Mouse (Mus musculus) adrenal gland, postnatal 25 days (tissue): ENCODE results near the gene Sh3gl2. TPM values are rescaled to one million over a fixed set of nuclear protein-coding genes. Genes with fewer than 3 reads are reported as not detected.
A peak's percentile ranks its signal among the peaks of the same experiment; 100 is the strongest.

Source experiments
- DNase-seq: peaks from one replicate; pipeline ENCODE4 v3.0.0; 2021; ENCODE audit warnings: mixed read lengths
- long read RNA-seq: library from polyadenylated mRNA; stranded (forward); transcript quantifications from one replicate; pipeline ENCODE4 v2.0.0, GENCODE M21; 2021
- total RNA-seq: library from RNA; stranded (reverse); gene quantifications from 2 replicates; pipeline ENCODE4 v1.2.3, GENCODE M21; 2021

Sh3gl2 gene
- total RNA-seq = 21.6 and 32.2 TPM in 2 replicates
- long read RNA-seq, transcript Sh3gl2-201 (9 exons, 2,822 nt) = major isoform, 30 of 32 reads
- long read RNA-seq, partial matches to known transcripts = 0 of 32 reads
- long read RNA-seq, other reads (novel, unspliced or antisense) = 2 of 32 reads

GRCm38 (mm10) chr4:85205071-85205635 lies at the start of gene Sh3gl2:
TSS of gene Sh3gl2 (plus strand) at chr4:85205126.
- DNase-seq = peak; percentile 63

GRCm38 (mm10) chr4:85161156-85161555 lies 43.8 kb upstream of the Sh3gl2 start:
- no peak for DNase-seq

DNA sequence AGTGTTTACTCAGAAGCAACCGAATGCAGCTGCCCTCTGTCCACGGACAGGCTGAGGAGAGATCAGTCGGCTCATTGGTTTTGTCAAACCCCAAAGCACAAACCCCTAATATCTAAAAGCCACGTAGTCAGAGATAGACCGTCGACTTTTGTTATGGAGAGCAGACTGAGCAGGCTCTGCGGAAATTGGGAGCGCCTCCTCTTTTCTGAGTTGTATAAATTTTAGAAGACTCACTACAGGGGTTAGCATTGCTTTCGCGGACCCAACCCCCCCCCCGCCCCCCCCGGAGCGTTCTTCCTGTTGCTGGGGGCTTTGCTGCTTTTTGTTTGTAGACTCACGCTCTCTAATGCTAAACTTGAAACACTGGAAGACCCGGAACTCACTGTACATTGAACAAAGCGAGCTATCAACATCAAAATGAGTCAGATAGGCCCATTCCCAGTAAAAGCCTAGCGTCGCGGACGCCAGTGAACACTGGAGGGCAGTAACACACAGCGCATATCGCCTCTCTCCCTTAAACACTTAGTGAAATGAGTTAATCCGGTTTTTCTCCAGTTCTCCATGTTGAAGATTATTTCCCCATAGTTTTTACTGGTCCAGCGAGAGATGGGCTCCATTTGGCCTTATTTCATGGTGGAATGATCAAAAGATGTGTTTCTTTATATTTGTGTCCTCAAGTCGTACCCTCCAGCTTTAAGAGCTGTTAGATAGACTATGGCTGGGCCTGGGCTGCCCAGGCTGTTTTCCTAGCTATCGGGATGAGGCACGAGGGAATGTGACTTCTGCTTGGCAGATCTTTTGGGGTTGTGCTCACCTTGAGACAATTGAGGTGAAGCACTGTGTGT lies 42.2 kb upstream of the Sh3gl2 start:
- peak; percentile 64 for DNase-seq

GRCm38 (mm10) chr4:85163313-85163615 lies 41.7 kb upstream of the Sh3gl2 start:
- no peak for DNase-seq

GRCm38 (mm10) chr4:85168001-85168400 lies 36.9 kb upstream of the Sh3gl2 start:
- DNase-seq = no peak

GRCm38 (mm10) chr4:85175466-85175865 lies 29.5 kb upstream of the Sh3gl2 start:
- no peak for DNase-seq

GRCm38 (mm10) chr4:85178394-85179051 lies 26.4 kb upstream of the Sh3gl2 start:
- no peak for DNase-seq

GRCm38 (mm10) chr4:85186011-85186410 lies 18.9 kb upstream of the Sh3gl2 start:
- DNase-seq = no peak

DNA sequence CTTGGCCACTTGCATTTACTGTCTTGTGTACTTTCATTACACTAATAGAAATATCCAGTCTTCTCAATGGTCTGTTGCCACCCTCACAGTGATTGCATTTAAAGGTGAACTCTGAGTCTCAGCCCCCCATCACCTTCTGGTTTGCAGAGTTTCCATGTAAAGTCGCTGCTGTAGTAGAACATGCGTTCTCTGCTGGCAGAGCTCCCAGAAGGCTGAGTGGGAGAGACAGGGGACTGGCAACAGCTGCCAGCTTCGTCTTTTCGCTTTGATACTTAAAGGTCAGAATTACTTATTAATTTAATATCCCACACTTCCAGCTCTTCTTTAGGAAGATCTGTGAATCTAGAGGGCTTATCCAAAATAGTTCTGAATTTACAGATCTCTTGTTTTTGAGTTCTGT lies 8.7 kb upstream of the Sh3gl2 start:
- DNase-seq = peak; percentile 64

DNA sequence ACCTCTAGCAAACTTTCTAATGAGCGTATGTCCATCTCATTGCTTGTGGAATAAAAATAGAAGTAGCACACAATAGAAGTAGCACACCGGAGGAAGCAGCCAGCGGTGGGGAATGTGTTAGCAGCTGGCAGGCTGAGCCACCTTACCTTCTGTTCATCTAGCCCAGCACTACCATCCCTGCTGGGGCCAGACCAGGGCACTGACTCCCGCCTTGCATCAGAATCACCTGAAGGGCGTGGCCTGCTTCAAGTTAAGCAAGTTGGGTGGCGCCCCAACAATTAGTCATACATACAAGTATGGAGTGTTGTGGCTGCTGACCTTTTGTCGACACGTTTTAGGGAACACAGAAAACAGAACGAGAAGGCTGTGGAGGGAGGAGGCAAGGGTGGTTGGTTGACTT lies 6.5 kb upstream of the Sh3gl2 start:
- DNase-seq = no peak

DNA sequence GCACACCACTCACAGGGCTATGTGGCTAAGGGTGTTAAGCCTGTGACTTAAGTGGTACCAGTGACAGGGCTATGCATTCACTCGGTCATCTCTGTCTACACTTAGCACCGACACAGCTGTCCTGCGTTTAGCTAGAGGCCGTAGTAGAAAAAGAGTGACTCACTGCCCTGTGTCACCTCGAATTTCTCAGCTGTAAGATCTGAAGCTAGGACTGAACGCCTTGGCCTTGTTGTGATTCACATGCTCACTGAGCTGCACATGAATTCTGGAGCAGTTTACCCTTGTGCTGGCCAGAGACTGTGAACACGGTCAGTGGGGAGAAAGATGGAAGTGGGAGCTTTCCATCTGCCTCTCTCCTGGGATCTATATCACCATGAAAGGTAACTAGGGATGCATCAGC lies 2.3 kb upstream of the Sh3gl2 start:
- DNase-seq = peak; percentile 5

- peak; percentile 51 for DNase-seq
Measured at GRCm38 (mm10) chr4:85205636-85206211, 798 bp downstream of the Sh3gl2 start.

GRCm38 (mm10) chr4:85206675-85207400 lies 1.9 kb downstream of the Sh3gl2 start:
- no peak for DNase-seq

DNA sequence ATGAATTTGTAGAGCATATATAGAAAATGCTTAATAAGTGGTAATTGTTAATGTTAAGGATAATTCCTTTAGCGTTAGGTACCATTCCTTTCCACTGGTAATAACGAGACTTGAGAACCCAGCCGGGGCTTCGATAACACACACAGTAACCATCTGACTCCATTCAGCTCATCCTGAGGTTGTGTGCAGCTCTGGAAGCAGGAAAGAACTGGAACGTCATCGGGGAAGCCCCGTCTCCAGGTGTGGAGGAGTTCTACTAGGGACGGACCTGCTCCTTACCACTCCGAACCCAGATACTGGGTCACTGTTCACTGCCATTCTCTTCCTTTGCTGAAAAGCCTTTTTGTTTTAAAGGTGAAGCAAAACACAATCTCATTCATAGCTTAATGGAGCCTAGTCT lies 2.6 kb downstream of the Sh3gl2 start:
- DNase-seq = no peak

DNA sequence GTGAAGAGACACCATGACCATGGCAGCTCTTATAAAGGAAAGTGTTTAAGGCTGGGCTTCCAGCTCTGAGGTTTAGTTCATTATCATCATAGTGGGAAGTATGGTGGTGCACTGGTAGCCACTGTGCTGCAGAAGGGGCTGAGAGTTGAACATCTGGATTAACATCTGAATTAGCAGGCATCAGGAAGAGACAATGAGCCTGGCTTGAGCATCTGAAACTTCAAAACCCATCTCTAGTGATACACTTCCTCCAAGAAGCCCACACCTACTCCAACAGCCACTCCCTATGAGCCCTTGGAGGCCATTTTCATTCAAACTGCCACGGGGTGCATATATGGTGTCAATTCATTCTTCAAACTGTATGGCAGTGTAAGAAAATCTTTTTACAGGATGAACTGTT lies 3.6 kb downstream of the Sh3gl2 start:
- DNase-seq = no peak

GRCm38 (mm10) chr4:85210953-85211352 lies 6.0 kb downstream of the Sh3gl2 start:
- DNase-seq = no peak

DNA sequence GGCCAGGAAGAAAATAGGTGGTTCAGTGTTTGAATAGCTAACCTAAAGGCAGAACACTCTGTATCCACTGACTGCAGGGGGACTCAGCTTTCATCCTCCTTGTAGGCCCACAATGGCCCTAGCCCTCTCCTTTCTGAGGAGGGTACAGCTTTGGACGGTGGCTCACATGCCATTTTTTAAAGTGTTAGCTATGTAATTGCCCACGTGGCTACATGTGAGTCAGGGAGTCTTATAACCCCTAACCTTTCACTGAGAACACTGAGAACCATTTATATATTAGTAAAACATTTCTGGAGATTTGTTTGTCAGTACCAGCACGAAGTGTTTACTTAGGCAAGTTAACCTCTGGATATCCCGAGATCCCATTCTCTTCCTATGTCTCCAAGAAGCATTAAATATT lies 12.1 kb downstream of the Sh3gl2 start:
- no peak for DNase-seq

GRCm38 (mm10) chr4:85222716-85223115 lies 17.8 kb downstream of the Sh3gl2 start:
- no peak for DNase-seq

- no peak for DNase-seq
Measured at GRCm38 (mm10) chr4:85226731-85227130, 21.8 kb downstream of the Sh3gl2 start.

DNA sequence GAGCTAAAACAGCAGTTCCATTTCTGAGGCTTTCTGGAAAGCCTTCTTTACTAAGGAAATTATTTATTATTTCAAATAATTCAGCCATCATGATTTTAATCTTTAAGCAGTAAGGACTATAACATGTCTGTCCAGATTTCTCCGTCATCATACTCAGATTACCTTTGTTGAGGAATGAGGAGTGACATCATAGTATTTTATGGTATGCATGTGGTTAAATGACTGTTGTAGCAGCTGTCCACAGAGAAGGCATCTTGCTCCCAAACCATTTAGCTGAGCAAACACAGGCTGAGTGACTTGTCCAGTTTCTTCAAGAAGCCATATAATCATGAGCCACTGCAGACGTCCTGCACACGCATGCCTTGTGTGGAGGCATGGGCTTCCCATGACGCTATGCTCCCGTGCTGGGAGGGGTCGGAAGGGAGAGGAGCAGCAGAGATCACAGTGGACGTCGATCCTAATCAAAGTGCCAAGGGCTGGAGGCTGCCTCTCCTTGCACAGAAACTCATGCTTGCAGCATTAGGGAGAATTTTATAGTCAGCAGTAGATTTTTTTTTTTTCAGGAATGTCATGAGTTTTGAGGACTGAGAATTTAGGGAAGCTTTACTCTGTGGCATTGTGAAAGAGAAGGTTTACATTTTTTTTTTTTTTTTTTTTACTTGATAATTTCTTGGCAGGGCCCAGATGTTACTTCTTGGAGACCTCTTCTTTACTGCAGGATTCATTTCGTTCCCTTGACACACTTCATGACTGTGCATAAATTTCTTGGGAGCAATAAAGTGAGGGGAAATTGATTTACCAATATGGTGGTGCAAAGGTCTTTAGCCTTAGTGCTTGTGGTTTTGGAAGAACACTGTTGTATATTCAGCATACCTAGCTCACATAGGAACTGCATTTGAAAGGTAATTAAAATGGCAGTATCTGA lies 23.0 kb downstream of the Sh3gl2 start:
- DNase-seq = no peak

DNA sequence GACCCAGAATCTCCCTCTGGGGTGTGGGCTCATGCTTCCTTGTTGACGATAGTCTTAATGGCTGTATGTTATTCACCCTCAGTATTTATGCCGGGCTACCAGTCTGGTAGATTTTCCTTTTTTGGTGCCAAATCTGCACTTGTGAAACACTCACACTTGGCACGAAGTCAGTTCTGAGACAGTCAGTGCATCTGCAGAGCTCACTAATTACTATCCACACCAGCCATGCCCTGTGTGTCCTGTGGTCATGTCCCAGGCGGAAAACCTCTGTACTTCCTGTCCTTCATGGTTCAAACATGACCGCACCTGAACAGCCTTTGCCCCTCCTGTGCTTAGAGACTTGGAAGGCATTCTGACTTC lies 23.6 kb downstream of the Sh3gl2 start:
- no peak for DNase-seq
